ENCODE assay signal across 8 mouse cellular contexts in genomic region chr4:119121249-119121648, GRCm38 (mm10). TPM values are rescaled to one million over a fixed set of nuclear protein-coding genes. Genes with fewer than 3 reads are reported as not detected.
DNase-seq lines count a peak whose midpoint lies in the region; ATAC-seq lines count a peak whose summit lies in the region.

No protein-coding gene starts in this region.

- DNase-seq in layer of hippocampus, adult 11-12 months (ENCODE audit: low spot score) = peak; percentile 70
- no peak for DNase-seq in layer of hippocampus, adult 9-10 months (ENCODE audit: low spot score)
- peak; percentile 96 for DNase-seq in adrenal gland, adult 2 months
- DNase-seq in heart, adult 9 months (ENCODE audit: low spot score in 2 of 2) = peak; percentile 70 to 82
- peak; percentile 90 to 92 for DNase-seq in kidney, postnatal 36 days
- peak; percentile 83 to 86 for DNase-seq in urinary bladder, postnatal 36 days (ENCODE audit: low spot score in 2 of 2)
- no peak for DNase-seq in embryo, embryonic 10.5 days (ENCODE audit: low spot score)

- no peak overlapping the region for H3K9ac ChIP-seq in lung, embryonic 15.5 days

- no peak overlapping the region for H3K27ac ChIP-seq in lung, embryonic 15.5 days

- H3K4me1 ChIP-seq in lung, embryonic 15.5 days = peaks cover 41% of the 10 kb centered on the region

- peak; percentile 28; the same call in 1 of the 2 replicates for ATAC-seq in lung, embryonic 15.5 days (ENCODE audit: borderline replicate concordance, extremely low read depth, low FRiP score, low TSS enrichment)

- H3K4me2 ChIP-seq in lung, embryonic 15.5 days = no peak overlapping the region

- H3K4me3 ChIP-seq in lung, embryonic 15.5 days = no peak overlapping the region

- WGBS in lung, embryonic 15.5 days = 34% methylated on average over 4 of the region's 4 CpGs

- H3K9me3 ChIP-seq in lung, embryonic 15.5 days = no peaks in the 10 kb centered on the region

- H3K27me3 ChIP-seq in lung, embryonic 15.5 days = no peaks in the 10 kb centered on the region

- H3K36me3 ChIP-seq in lung, embryonic 15.5 days = peaks cover 38% of the 10 kb centered on the region

RNA-seq across cellular contexts. Expression of gene Slc2a1, which starts 12.7 kb away (rescaled TPM):
- 10 to 100 TPM; 21.9 to 22.0 TPM for total RNA-seq in adrenal gland, adult 2 months (2021)
- 35.8 and 39.4 TPM in 2 replicates for polyA plus RNA-seq in adrenal gland, adult 2 months (2012; rRNA removed)
- 83.6 and 87.2 TPM in 2 replicates for polyA plus RNA-seq in lung, embryonic 15.5 days (2015; fragmentation: Nextera tagmentation; extraction: Ambion mirVana)

RNA-seq across cellular contexts. Expression of gene Zfp691, which starts 52.7 kb away (rescaled TPM):
- total RNA-seq in adrenal gland, adult 2 months (2021) = 10 to 100 TPM; 12.0 to 16.1 TPM
- polyA plus RNA-seq in adrenal gland, adult 2 months (2012; rRNA removed) = 15.7 and 16.5 TPM in 2 replicates
- polyA plus RNA-seq in lung, embryonic 15.5 days (2015; fragmentation: Nextera tagmentation; extraction: Ambion mirVana) = 7.3 and 7.8 TPM in 2 replicates

Comparison
In these comparisons a context has a peak if more than half of its experiments do, and no peak if none do; other contexts are left out.
1. DNase-seq: peak in layer of hippocampus, adult 11-12 months (single experiment), adrenal gland, adult 2 months (single experiment), heart, adult 9 months (2 of 2), kidney, postnatal 36 days (2 of 2) and urinary bladder, postnatal 36 days (2 of 2); none in layer of hippocampus, adult 9-10 months (single experiment) and embryo, embryonic 10.5 days (single experiment).